8 mouse cellular contexts compared by ENCODE assay signal in the genomic region with DNA sequence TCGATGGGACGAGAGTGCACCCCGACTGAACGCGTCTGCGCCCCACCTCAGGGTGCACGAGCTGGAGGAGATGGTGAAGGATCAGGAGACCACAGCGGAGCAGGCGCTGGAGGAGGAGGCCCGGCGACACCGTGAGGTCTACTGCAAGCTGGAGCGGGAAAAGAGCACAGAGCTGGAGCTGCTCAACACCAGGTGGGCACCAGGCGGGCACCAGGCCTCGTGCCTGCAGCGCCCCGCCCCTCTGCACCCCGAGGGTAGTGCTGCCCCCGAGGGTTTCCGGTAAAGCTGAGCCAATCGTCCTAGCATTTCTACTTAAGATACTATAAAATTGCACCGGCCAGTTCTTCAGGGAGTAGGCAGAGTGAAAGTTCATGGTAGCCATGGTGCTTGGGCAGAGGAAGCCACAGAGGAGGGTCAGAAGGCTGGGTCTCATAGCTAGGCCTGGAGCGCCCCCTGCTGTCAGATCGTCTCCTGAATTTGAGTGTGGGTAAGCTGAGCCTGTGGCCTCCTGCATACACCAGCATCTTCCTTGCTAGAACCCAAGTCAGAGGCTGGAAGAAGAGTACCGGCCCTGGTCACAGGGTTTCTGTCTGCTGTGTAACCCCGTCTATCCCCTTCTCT.
DNase-seq lines count a peak whose midpoint lies in the region; ATAC-seq and TF ChIP-seq lines count a peak whose summit lies in the region.

No protein-coding gene starts in this region.

- H3K27me3 ChIP-seq in liver, postnatal 0 days (ENCODE audit: insufficient read depth, low read length), result no peaks in the 10 kb centered on the region
- no peaks in the 10 kb centered on the region for H3K27me3 ChIP-seq in neural tube, embryonic 14.5 days (ENCODE audit: control insufficient read depth, insufficient read depth, low read length)
- H3K27me3 ChIP-seq in testis, adult 2 months (ENCODE audit: control insufficient read depth, insufficient read depth, low read length), result no peaks in the 10 kb centered on the region

- no peaks in the 10 kb centered on the region for H3K9me3 ChIP-seq in liver, postnatal 0 days (ENCODE audit: low read length)
- H3K9me3 ChIP-seq in neural tube, embryonic 14.5 days (ENCODE audit: control insufficient read depth, low read length), result no peaks in the 10 kb centered on the region

- H3K27ac ChIP-seq in liver, postnatal 0 days (ENCODE audit: low read depth), result no peak overlapping the region
- H3K27ac ChIP-seq in neural tube, embryonic 14.5 days (ENCODE audit: low read depth, low read length), result no peak overlapping the region
- H3K27ac ChIP-seq in testis, adult 2 months (ENCODE audit: control insufficient read depth, insufficient read depth, low read depth, low read length), result no peak overlapping the region

- no peaks in the 10 kb centered on the region for H3K4me1 ChIP-seq in liver, postnatal 0 days (ENCODE audit: insufficient read depth)
- no peaks in the 10 kb centered on the region for H3K4me1 ChIP-seq in neural tube, embryonic 14.5 days (ENCODE audit: control insufficient read depth, insufficient read depth, low read length)
- no peaks in the 10 kb centered on the region for H3K4me1 ChIP-seq in testis, adult 2 months (ENCODE audit: control insufficient read depth, insufficient read depth, low read length)

- TF ChIP-seq POLR2A in testis, adult 2 months (IDR thresholded peaks at IDR 0.05; ENCODE audit: control insufficient read depth, low read depth, low read length), result no peak

- 0 out of 2 replicates have a peak, but pooled peaks cover 2% of the 10 kb centered on the region for H3K36me3 ChIP-seq in liver, postnatal 0 days (replicated peaks; ENCODE audit: insufficient read depth, low read length)
- H3K36me3 ChIP-seq in neural tube, embryonic 14.5 days (ENCODE audit: control insufficient read depth, insufficient read depth, low read length), result peaks cover 28% of the 10 kb centered on the region
- no peaks in the 10 kb centered on the region; the same call in 1 of the 2 replicates for H3K36me3 ChIP-seq in testis, adult 2 months (ENCODE audit: control insufficient read depth, insufficient read depth, low read length)

- TF ChIP-seq EP300 in liver, postnatal 0 days (IDR thresholded peaks at IDR 0.05; ENCODE audit: low read depth), result no peak

- no peak overlapping the region for H3K4me3 ChIP-seq in liver, postnatal 0 days (ENCODE audit: low read depth, low read length)
- H3K4me3 ChIP-seq in neural tube, embryonic 14.5 days (ENCODE audit: low read depth, low read length), result no peak overlapping the region
- no peak overlapping the region for H3K4me3 ChIP-seq in testis, adult 2 months (ENCODE audit: control insufficient read depth, low read depth, low read length)

- TF ChIP-seq CTCF in liver, postnatal 0 days (IDR thresholded peaks at IDR 0.05; ENCODE audit: low read depth), result peak; percentile 93
- peak; percentile 81 for TF ChIP-seq CTCF in testis, adult 2 months (IDR thresholded peaks at IDR 0.05; ENCODE audit: control insufficient read depth, insufficient read depth, insufficient replicate concordance, low read depth, low read length)

- WGBS in liver, postnatal 0 days (ENCODE audit: insufficient replicate concordance), result 62% methylated on average over 26 of the region's 26 CpGs
- 65% methylated on average over 26 of the region's 26 CpGs for WGBS in neural tube, embryonic 14.5 days

- no peak overlapping the region for H3K9ac ChIP-seq in liver, postnatal 0 days (replicated peaks)
- no peak overlapping the region for H3K9ac ChIP-seq in neural tube, embryonic 14.5 days (replicated peaks; ENCODE audit: low read depth, low read length)

- intact Hi-C loops in heart, postnatal 10 days (cut with DNase I), result loop anchor here (1.0 kb wide), 3 partner anchors 61 to 234 kb away; no protein-coding TSS in a partner anchor

- ATAC-seq in liver, postnatal 0 days, result peak; percentile 62
- ATAC-seq in neural tube, embryonic 14.5 days (ENCODE audit: low read depth), result 0 out of 2 replicates have a peak, but pooled peaks have one; percentile 41

- no peak overlapping the region for H3K4me2 ChIP-seq in liver, postnatal 0 days (ENCODE audit: low read depth, low read length)
- H3K4me2 ChIP-seq in neural tube, embryonic 14.5 days (ENCODE audit: low read depth, low read length), result no peak overlapping the region

- peak; percentile 93 for DNase-seq in CD4-positive, CD25-positive, alpha-beta regulatory T cell, adult 2 months (ENCODE audit: low read depth, low spot score)
- DNase-seq in brain, embryonic 18.5 days (ENCODE audit: low read depth, low spot score), result peak; percentile 45
- peak; percentile 47 for DNase-seq in fibroblast of lung, adult 2 months (ENCODE audit: low read depth)
- DNase-seq in heart, postnatal 10 days, result peak; percentile 91 to 95
- peak; percentile 89 to 96 for DNase-seq in kidney, postnatal 36 days
- DNase-seq in liver, postnatal 0 days, result peak; percentile 91
